Mouse (Mus musculus) myocyte (in vitro differentiated cells): ENCODE results near the gene Eef1akmt1. TPM values are rescaled to one million over a fixed set of nuclear protein-coding genes. Genes with fewer than 3 reads are reported as not detected.

Experiments used
- H3K27me3 ChIP-seq: one replicate; pipeline ENCODE4 v1.6.1; 2011; ENCODE audit not compliant: control insufficient read depth, insufficient read depth, insufficient read length
- H3K36me3 ChIP-seq: one replicate; pipeline ENCODE4 v1.6.1; 2011; ENCODE audit not compliant: control insufficient read depth, insufficient read depth
- H3K4me2 ChIP-seq: one replicate; pipeline ENCODE4 v1.6.1; 2011; ENCODE audit warnings: low read depth, control low read depth
- H3K4me3 ChIP-seq: one replicate; pipeline ENCODE4 v1.5.1; 2011; ENCODE audit warnings: mild to moderate bottlenecking, control low read depth, moderate library complexity
- H3K79me2 ChIP-seq: one replicate; pipeline ENCODE4 v1.6.1; 2011; ENCODE audit not compliant: control insufficient read depth, insufficient read depth
- H3ac ChIP-seq: one replicate; pipeline ENCODE4 v1.6.1; 2011; ENCODE audit not compliant: control insufficient read depth, insufficient read length
- CEBPB ChIP-seq: IDR thresholded peaks from 2 replicates; pipeline ENCODE4 v1.6.1; 2011; ENCODE audit warnings: mild to moderate bottlenecking, moderate library complexity; ENCODE audit not compliant: poor library complexity, insufficient read depth, severe bottlenecking
- E2F4 ChIP-seq: IDR thresholded peaks from one replicate; pipeline ENCODE4 v1.6.1; 2011; ENCODE audit warnings: mild to moderate bottlenecking, control low read depth, moderate library complexity; ENCODE audit not compliant: insufficient read depth
- MAX ChIP-seq: IDR thresholded peaks from one replicate; pipeline ENCODE4 v1.6.1; 2011; ENCODE audit warnings: low read depth, mild to moderate bottlenecking, control low read depth
- MYOD1 ChIP-seq, 3 experiments: IDR thresholded peaks; one replicate each; pipeline ENCODE4 v1.6.1; 2011; ENCODE audit warnings: control low read depth in 2 of 3, low read depth in 2 of 3, mild to moderate bottlenecking in 2 of 3, moderate library complexity in 1 of 3; ENCODE audit not compliant: insufficient read length in 2 of 3, control insufficient read depth in 1 of 3
- MYOG ChIP-seq, 3 experiments: IDR thresholded peaks; one replicate each; pipeline ENCODE4 v1.6.1; 2011; ENCODE audit warnings: control low read depth in 2 of 3, low read depth in 2 of 3, mild to moderate bottlenecking in 2 of 3; ENCODE audit not compliant: insufficient read length in 2 of 3, control insufficient read depth in 1 of 3, insufficient read depth in 1 of 3
- POLR2A ChIP-seq: IDR thresholded peaks from one replicate; pipeline ENCODE4 v1.6.1; 2011; ENCODE audit warnings: low read depth, mild to moderate bottlenecking, control low read depth, moderate library complexity; ENCODE audit not compliant: insufficient read length
- POLR2AphosphoS2 ChIP-seq: IDR thresholded peaks from one replicate; pipeline ENCODE4 v1.6.1; 2011; ENCODE audit warnings: low read depth, control low read depth; ENCODE audit not compliant: insufficient read length
- REST ChIP-seq: IDR thresholded peaks from one replicate; pipeline ENCODE4 v1.6.1; 2011; ENCODE audit warnings: mild to moderate bottlenecking, control low read depth, moderate library complexity; ENCODE audit not compliant: insufficient read depth, insufficient read length
- SRF ChIP-seq: IDR thresholded peaks from one replicate; pipeline ENCODE4 v1.6.1; 2011; ENCODE audit warnings: low read depth; ENCODE audit not compliant: control insufficient read depth, insufficient read length
- TCF12 ChIP-seq: IDR thresholded peaks from one replicate; pipeline ENCODE4 v1.6.1; 2011; ENCODE audit warnings: mild to moderate bottlenecking, control low read depth; ENCODE audit not compliant: poor library complexity, insufficient read depth, severe bottlenecking
- TCF3 ChIP-seq: IDR thresholded peaks from one replicate; pipeline ENCODE4 v1.6.1; 2011; ENCODE audit warnings: low read depth, control low read depth; ENCODE audit not compliant: insufficient read length
- USF1 ChIP-seq: IDR thresholded peaks from one replicate; pipeline ENCODE4 v1.6.1; 2011; ENCODE audit warnings: low read depth, mild to moderate bottlenecking, control low read depth, moderate library complexity
- polyA plus RNA-seq: library from polyadenylated mRNA; unstranded; fragments of >200 nt; fragmentation: generic; extraction: Trizol; gene quantifications from one replicate; pipeline ENCODE4 v1.2.1, GENCODE M21; 2012; ENCODE audit warnings: missing spikeins

The Eef1akmt1 gene
- polyA plus RNA-seq, 1 experiment, result 52.3 TPM

DNA sequence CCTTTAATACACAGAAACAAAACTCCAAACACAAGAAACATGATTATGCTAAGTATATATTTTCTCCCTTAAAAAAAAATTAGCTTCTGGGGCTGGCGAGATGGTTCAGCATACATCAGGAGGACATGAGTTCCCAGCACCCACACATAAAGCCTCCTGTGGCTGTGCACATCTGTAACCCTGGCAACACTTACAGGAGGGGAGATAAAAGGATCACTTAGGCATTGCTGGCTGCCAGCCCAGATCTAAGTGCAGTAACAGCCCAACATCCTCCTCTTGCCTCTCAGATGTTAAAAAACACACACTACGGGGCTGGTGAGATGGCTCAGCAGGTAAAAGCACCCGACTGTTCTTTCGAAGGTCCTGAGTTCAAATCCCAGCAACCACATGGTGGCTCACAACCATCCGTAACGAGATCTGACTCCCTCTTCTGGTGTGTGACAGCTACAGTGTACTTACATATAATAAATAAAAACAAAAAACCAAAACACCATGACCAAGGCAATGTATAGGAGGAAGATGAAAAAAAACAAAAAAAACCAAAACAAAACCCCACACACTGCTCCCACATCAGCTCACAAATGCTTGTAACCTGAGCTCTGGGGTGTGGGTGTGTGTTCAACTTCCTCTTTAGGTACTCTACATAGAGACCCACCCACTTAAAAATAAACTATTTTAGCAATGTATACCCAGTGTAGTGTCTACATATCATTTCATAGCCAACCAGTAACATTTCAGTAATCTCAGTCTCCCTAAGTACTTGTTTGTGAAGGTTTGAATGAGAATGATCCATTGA lies 3.6 kb upstream of the Eef1akmt1 start:
- peaks cover 7% of the 10 kb centered on the region for H3K79me2 ChIP-seq
- no peak overlapping the region for H3K4me2 ChIP-seq
- H3K36me3 ChIP-seq, result peaks cover 5% of the 10 kb centered on the region
- no peak overlapping the region for H3ac ChIP-seq
- no peak for TF ChIP-seq POLR2A
- TF ChIP-seq E2F4, result no peak
- TF ChIP-seq TCF12, result no peak
- no peak for TF ChIP-seq MYOG (IDR thresholded peaks at IDR 0.05; ENCODE audit: control insufficient read depth in 1 of 3, insufficient read depth in 1 of 3, insufficient read length in 2 of 3, low read depth in 2 of 3)
- TF ChIP-seq CEBPB, result no peak
- no peak for TF ChIP-seq SRF
- no peak for TF ChIP-seq MAX
- no peak for TF ChIP-seq POLR2AphosphoS2
- TF ChIP-seq TCF3, result no peak
- TF ChIP-seq REST, result no peak
- TF ChIP-seq USF1, result no peak
- TF ChIP-seq MYOD1 (IDR thresholded peaks at IDR 0.05; ENCODE audit: control insufficient read depth in 1 of 3, insufficient read length in 2 of 3, low read depth in 2 of 3), result no peak
- H3K4me3 ChIP-seq, result no peak overlapping the region
- no peaks in the 10 kb centered on the region for H3K27me3 ChIP-seq

DNA sequence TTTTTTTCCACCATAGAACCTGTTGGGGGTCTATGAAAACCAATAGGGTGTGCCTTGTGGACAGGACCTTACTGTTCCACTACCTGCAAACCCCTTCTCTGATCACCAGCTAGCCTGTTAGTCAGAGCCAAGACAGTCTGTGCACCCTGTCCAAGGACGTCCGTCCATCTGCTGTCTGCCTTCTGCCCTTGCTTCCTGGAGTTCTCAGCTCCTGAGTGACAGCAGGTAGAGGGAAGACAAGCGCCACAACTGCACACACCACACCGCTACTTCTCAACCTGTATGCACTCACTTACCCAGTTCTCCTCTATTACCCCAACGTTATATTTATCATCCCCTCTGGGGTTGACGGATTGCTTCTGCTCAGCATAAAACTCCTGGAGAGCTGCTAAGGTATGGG lies 5.8 kb downstream of the Eef1akmt1 start:
- no peaks in the 10 kb centered on the region for H3K36me3 ChIP-seq

DNA sequence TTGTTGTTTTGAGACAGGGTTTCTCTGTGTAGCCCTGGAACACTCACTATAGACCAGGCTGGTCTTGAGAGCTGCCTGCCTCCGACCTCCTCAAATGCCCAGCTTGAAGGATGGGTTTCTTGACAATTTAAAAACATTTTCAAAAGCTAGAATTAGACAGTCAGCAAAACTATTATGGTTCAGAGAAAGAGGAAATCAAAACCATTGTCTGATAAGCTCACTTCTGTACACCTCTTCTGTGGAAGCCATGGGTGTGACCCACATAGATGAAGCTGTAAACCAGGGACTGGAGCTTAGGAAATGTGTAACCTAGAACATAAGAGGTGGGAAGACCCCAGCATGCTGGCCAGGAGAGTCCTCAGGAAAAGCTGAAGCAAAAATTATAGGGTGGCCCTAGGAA lies 14.5 kb downstream of the Eef1akmt1 start:
- Histone ChIP-seq H3ac (no peak overlapping the region), H3K79me2 (no peaks in the 10 kb centered on the region), H3K4me2 (no peak overlapping the region), H3K36me3 (peaks cover 2% of the 10 kb centered on the region), H3K4me3 (no peak overlapping the region), H3K27me3 (no peaks in the 10 kb centered on the region)
- TF ChIP-seq MAX, result no peak
- TF ChIP-seq MYOD1 (IDR thresholded peaks at IDR 0.05; ENCODE audit: control insufficient read depth in 1 of 3, insufficient read length in 2 of 3, low read depth in 2 of 3), result no peak
- no peak for TF ChIP-seq MYOG (IDR thresholded peaks at IDR 0.05; ENCODE audit: control insufficient read depth in 1 of 3, insufficient read depth in 1 of 3, insufficient read length in 2 of 3, low read depth in 2 of 3)
- TF ChIP-seq POLR2AphosphoS2, result no peak
- no peak for TF ChIP-seq CEBPB
- TF ChIP-seq TCF12, result no peak
- no peak for TF ChIP-seq SRF
- no peak for TF ChIP-seq E2F4
- no peak for TF ChIP-seq USF1
- no peak for TF ChIP-seq TCF3
- TF ChIP-seq POLR2A, result no peak
- TF ChIP-seq REST, result no peak

More for the DNA sequence above, 5.8 kb downstream of the Eef1akmt1 start:
- Histone ChIP-seq H3K4me2 (no peak overlapping the region), H3K27me3 (no peaks in the 10 kb centered on the region), H3K4me3 (no peak overlapping the region), H3ac (no peak overlapping the region), H3K79me2 (peaks cover 2% of the 10 kb centered on the region)
- TF ChIP-seq REST (no peak), TCF3 (no peak), SRF (no peak), CEBPB (no peak), MAX (no peak), MYOG (IDR thresholded peaks at IDR 0.05; ENCODE audit: control insufficient read depth in 1 of 3, insufficient read depth in 1 of 3, insufficient read length in 2 of 3, low read depth in 2 of 3) (no peak), USF1 (no peak), E2F4 (no peak), TCF12 (no peak), POLR2AphosphoS2 (no peak), MYOD1 (IDR thresholded peaks at IDR 0.05; ENCODE audit: control insufficient read depth in 1 of 3, insufficient read length in 2 of 3, low read depth in 2 of 3) (no peak), POLR2A (no peak)

DNA sequence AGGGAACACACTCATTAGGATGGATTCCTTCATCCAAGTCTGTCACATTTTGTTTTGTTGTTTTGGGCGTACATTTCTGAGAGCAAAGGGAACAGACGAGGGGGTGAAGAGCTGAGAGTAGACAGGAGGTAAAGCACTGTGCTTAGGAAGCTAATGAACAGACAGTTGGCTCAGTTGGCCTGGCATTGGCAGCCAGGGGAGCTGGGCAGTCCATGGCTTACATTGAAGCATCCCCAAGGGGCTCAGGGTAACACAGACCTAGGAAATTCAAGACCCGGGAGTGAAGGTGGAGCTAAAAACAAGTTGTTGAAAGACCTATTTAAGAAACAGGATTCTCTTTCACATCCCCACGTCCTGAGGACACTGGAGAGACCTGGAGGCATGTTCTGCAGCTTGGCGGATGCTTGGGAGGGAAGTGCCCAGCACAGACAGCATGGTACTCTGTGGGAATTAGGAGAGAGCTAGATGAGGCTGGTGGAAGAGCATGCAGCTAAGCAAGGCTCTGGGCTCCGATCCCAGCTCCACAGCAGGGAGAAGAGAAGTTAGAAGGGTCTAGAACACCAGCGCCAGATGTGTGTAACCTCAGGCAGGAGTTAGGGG lies 15.8 kb downstream of the Eef1akmt1 start:
- H3K27me3 ChIP-seq, result no peaks in the 10 kb centered on the region
- H3K36me3 ChIP-seq, result peaks cover 2% of the 10 kb centered on the region
- no peak overlapping the region for H3ac ChIP-seq
- no peak overlapping the region for H3K4me3 ChIP-seq
- no peak overlapping the region for H3K4me2 ChIP-seq
- TF ChIP-seq E2F4, result no peak
- no peaks in the 10 kb centered on the region for H3K79me2 ChIP-seq

DNA sequence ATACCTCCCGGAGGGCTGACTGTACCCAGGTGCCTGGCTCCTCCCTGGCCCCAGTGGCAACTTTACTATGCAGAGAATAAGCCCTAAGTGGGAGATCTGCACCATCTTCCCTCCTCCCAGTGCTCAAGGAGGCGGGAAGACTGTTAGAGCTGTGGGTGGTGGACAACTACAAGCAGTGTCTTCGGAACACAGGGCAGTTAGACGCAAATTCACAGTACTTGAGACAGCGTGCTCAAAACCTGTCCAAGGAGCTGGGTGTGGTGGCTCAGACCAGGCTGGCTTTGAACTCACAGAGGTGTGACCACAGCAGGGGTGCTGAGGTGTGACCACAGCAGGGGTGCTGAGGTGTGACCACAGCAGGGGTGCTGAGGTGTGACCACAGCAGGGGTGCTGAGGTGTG lies 17.0 kb downstream of the Eef1akmt1 start:
- Histone ChIP-seq H3K27me3 (no peaks in the 10 kb centered on the region), H3K36me3 (peaks cover 8% of the 10 kb centered on the region)
- TF ChIP-seq SRF, result no peak
- no peak for TF ChIP-seq TCF3
- TF ChIP-seq CEBPB, result no peak
- no peak for TF ChIP-seq MYOG (IDR thresholded peaks at IDR 0.05; ENCODE audit: control insufficient read depth in 1 of 3, insufficient read depth in 1 of 3, insufficient read length in 2 of 3, low read depth in 2 of 3)
- TF ChIP-seq E2F4, result no peak
- TF ChIP-seq MAX, result no peak
- TF ChIP-seq POLR2AphosphoS2, result no peak
- no peak for TF ChIP-seq POLR2A

More for the DNA sequence above, 17.0 kb downstream of the Eef1akmt1 start:
- Histone ChIP-seq H3ac (no peak overlapping the region), H3K4me2 (no peak overlapping the region), H3K4me3 (no peak overlapping the region), H3K79me2 (no peaks in the 10 kb centered on the region)
